Mouse (Mus musculus) liver, embryonic 14.5 days (tissue): ENCODE measurements around the gene Ttc41. TPM values are rescaled to one million over a fixed set of nuclear protein-coding genes. Genes with fewer than 3 reads are reported as not detected.

ENCODE experiments used
- ATAC-seq: fragments of 200-750 bp; cut with Nextera tagmentation; 2 replicates; pipeline ENCODE4 v1.8.0; 2017; ENCODE audit warnings: moderate number of reproducible peaks, mild to moderate bottlenecking, moderate library complexity; ENCODE audit not compliant: insufficient read depth
- DNase-seq, 3 experiments: peaks; one replicate each; pipeline ENCODE4 v3.0.0-alpha.2; 2012 to 2013; ENCODE audit warnings: low read depth in 3 of 3, low spot score in 3 of 3
- H3K27ac ChIP-seq: fragments of 300-500 bp; sonication (generic); 2 replicates; pipeline ENCODE4 v1.5.1; 2014; ENCODE audit warnings: moderate library complexity, mild to moderate bottlenecking, control low read depth, inconsistent platforms
- H3K27me3 ChIP-seq: fragments of 300-500 bp; sonication (generic); 2 replicates; pipeline ENCODE4 v1.6.1; 2014; ENCODE audit warnings: mild to moderate bottlenecking, low read length, moderate library complexity; ENCODE audit not compliant: control insufficient read depth, insufficient read depth
- H3K36me3 ChIP-seq: fragments of 300-500 bp; sonication (generic); replicated peaks from 2 replicates; pipeline ENCODE4 v1.6.1; 2014; ENCODE audit warnings: low read depth; ENCODE audit not compliant: control insufficient read depth, insufficient read depth
- H3K4me1 ChIP-seq, 2 experiments: fragments of 200-500 bp in 1 of 2; fragments of 300-500 bp in 1 of 2; sonication (generic) in 1 of 2; replicated peaks; 2 replicates each; pipeline ENCODE4 v1.6.1; 2012 to 2014; ENCODE audit warnings: antibody characterized with exemption in 1 of 2, inconsistent platforms in 1 of 2, low read length in 1 of 2; ENCODE audit not compliant: control insufficient read depth in 2 of 2, insufficient read depth in 2 of 2
- H3K4me2 ChIP-seq: fragments of 300-500 bp; sonication (generic); 2 replicates; pipeline ENCODE4 v1.6.1; 2014; ENCODE audit warnings: low read depth, mild to moderate bottlenecking, control low read depth, moderate library complexity
- H3K4me3 ChIP-seq, 2 experiments: fragments of 200-500 bp in 1 of 2; fragments of 300-500 bp in 1 of 2; sonication (generic) in 1 of 2; 2 replicates each; pipeline ENCODE4 v1.5.1; 2012 to 2014; ENCODE audit warnings: low read depth in 2 of 2, low read length in 2 of 2, mild to moderate bottlenecking in 2 of 2, control low read depth in 1 of 2, inconsistent platforms in 1 of 2, moderate library complexity in 1 of 2; ENCODE audit not compliant: insufficient read depth in 1 of 2
- H3K9ac ChIP-seq: fragments of 300-500 bp; sonication (generic); replicated peaks from 2 replicates; pipeline ENCODE4 v1.6.1; 2014; ENCODE audit warnings: mild to moderate bottlenecking, control low read depth, moderate library complexity
- H3K9me3 ChIP-seq: fragments of 300-500 bp; sonication (generic); 2 replicates; pipeline ENCODE4 v1.6.1; 2016; ENCODE audit warnings: low read length, mixed read lengths; ENCODE audit not compliant: control insufficient read depth
- CTCF ChIP-seq: IDR thresholded peaks from 2 replicates; pipeline ENCODE4 v1.5.1; 2016; ENCODE audit warnings: antibody characterized with exemption, low read depth, control low read depth
- EP300 ChIP-seq: IDR thresholded peaks from 2 replicates; pipeline ENCODE4 v1.6.1; 2016; ENCODE audit warnings: antibody characterized with exemption, low read depth
- WGBS: fragments of 180-500 bp; shearing (Covaris S2); extraction: QIAGEN DNeasy Blood & Tissue Kit; methylation state at CpG from one replicate; pipeline ENCODE4 v1.1.7; 2014; ENCODE audit not compliant: insufficient replicate concordance; 5-methylcytosine and 5-hydroxymethylcytosine counted together
- polyA plus RNA-seq, 2 experiments: library from polyadenylated mRNA; depleted of rRNA in 1 of 2; stranded (reverse) in 1 of 2; unstranded in 1 of 2; fragments of >200 nt; fragmentation: Nextera tagmentation in 1 of 2; extraction: Ambion mirVana in 1 of 2; gene quantifications; 2 replicates each; pipeline versions ENCODE4 v1.2.1 to v1.2.3; 2012 to 2014

Ttc41 gene
- polyA plus RNA-seq, 2 experiments = 0.39 to 1.0 TPM

DNA sequence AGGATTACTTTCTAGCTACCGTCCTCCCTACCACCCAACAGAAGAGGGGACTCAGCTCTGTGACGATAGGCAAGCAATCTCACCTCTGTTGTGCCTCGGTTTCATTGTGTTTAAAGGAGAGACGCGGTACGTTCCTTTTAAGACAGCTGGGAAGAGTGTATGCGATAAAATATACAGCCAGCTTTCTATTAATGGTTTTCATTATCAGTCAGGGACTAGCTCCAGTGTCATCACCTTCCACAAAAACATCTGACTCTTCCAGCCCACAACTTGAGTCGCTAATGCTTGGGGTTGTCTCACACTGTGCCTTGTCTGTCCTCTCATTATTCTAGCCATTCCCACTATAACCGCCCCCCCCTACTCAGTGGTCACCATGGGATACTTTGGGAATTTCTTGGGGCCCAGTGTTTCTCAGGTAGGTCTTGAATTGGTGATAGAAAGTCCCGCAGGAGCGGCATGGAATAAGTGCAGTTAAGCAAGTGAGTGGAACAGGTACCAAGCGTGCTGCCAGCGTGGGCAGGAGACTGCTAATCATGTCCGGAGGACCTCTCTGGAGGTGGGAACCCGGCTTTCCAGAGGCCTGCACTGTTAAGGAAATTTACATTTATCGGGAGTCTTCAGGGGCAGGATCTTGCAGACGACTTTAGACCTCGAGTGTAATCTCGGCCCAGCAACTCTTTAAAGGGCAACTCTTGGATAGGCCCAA lies 72.2 kb downstream of the Ttc41 start:
- H3K4me1 ChIP-seq = peaks cover 14 to 15% of the 10 kb centered on the region in 2 experiments
- H3K27me3 ChIP-seq = no peaks in the 10 kb centered on the region
- H3K36me3 ChIP-seq = no peaks in the 10 kb centered on the region
- no peak for DNase-seq
- WGBS = 36% methylated on average over 19 of the region's 19 CpGs
- peak overlapping the region; percentile 70 to 71 for H3K4me3 ChIP-seq
- no peak for TF ChIP-seq CTCF
- no peak for TF ChIP-seq EP300
- no peak overlapping the region for H3K27ac ChIP-seq
- H3K4me2 ChIP-seq = peak overlapping the region; percentile 96
- peak overlapping the region; percentile 35; the same call in 1 of the 2 replicates for H3K9ac ChIP-seq
- no peak for ATAC-seq
- H3K9me3 ChIP-seq = no peaks in the 10 kb centered on the region

DNA sequence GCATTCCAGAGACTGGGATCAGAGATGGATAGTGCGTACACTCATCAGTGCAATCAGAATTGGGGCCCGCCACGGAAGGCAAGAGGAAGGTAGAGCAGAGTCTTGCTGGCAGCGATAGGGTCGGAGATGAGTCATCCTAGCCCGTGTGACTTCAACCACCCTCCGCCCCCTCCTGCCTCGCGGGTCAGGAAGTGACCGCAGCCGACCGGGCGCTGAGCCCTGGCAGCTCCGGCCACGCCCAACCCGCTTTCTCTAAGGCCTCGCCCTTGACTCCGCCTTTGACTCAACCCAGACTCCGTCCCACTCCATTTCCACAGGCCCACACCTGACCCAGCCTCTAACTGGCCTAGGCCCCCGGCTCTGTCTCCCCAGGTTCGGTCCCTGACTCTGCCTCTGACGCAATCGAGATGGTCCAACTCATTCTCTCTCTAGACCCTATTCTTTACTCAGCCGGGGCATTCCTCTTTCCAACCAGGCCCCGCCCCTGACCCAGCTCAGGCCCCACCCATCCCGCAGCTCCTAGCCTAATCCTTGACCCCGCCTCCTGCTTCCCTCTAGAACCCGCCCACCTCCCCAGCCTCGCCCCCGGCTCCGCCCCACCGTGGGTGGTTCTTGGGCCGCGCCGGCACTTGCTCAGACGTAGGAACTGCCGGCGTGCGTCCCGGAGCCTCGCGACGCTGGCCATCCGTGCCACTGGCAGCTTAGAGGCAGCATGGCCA lies 72.9 kb downstream of the Ttc41 start, which contains the start of gene Nt5dc3:
Gene Nt5dc3, plus strand, starts transcription at position 608 of the 719 bp plus-strand sequence.
- H3K4me2 ChIP-seq = peak within 1 kb of the TSS; percentile 96
- no peaks in the 10 kb centered on the region for H3K9me3 ChIP-seq
- ATAC-seq (peak; percentile 94), DNase-seq (peak; percentile 84 to 89 (median 87))
- WGBS = under 1% methylated on average over 42 of the region's 44 CpGs
- H3K4me1 ChIP-seq = peaks cover 14 to 15% of the 10 kb centered on the region in 2 experiments
- peak within 1 kb of the TSS; percentile 55 for H3K9ac ChIP-seq
- no peaks in the 10 kb centered on the region for H3K27me3 ChIP-seq
- no peaks in the 10 kb centered on the region for H3K36me3 ChIP-seq
- peak within 1 kb of the TSS; percentile 70 to 71 for H3K4me3 ChIP-seq
- no peak within 1 kb of the TSS; the same call in 1 of the 2 replicates for H3K27ac ChIP-seq
- TF ChIP-seq CTCF (no peak), EP300 (no peak)

DNA sequence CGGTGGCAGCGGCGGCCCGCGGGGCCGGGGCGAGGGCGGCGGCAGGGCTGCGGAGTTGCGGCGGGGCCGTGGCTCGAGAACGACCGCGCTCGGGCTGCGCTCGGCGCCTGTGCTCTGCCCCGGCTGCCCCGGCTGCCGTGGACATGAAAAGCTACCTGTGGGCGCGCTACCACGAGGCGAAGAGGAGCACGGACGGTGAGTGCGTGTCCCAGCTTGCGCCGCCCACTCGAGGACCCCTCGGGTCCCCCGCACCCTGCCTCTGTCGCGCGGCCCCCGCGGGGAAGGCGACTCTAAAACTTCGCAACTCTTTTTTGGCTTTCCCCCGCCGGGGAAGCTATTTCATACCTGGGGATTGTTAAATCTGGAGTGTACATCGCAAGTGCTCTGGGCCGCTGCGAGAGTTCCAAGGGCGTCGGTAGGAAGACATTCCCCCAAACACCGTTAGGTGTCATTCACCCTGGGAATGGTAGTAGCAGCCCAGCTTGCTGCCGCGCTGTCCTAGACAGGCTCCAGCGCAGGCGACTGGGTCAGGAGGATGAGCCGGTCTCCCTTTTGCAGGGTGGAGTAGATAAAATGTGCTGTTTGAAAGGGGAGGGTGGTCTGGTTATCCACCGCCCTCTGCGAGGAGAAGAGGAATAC lies 73.6 kb downstream of the Ttc41 start:
- DNase-seq (peak in 1 of 3 experiments; percentile 13), ATAC-seq (0 out of 2 replicates have a peak, but pooled peaks have one; percentile 4)
- peak overlapping the region; percentile 50 to 70 for H3K4me3 ChIP-seq
- peak overlapping the region; percentile 96 for H3K4me2 ChIP-seq
- no peaks in the 10 kb centered on the region for H3K9me3 ChIP-seq
- H3K36me3 ChIP-seq = no peaks in the 10 kb centered on the region
- TF ChIP-seq CTCF = peak; percentile 13; the same call in 1 of the 2 replicates
- no peak for TF ChIP-seq EP300
- H3K27me3 ChIP-seq = no peaks in the 10 kb centered on the region
- peak overlapping the region; percentile 55 for H3K9ac ChIP-seq
- under 1% methylated on average over 56 of the region's 58 CpGs for WGBS
- peaks cover 14 to 15% of the 10 kb centered on the region in 2 experiments for H3K4me1 ChIP-seq
- H3K27ac ChIP-seq = no peak overlapping the region

DNA sequence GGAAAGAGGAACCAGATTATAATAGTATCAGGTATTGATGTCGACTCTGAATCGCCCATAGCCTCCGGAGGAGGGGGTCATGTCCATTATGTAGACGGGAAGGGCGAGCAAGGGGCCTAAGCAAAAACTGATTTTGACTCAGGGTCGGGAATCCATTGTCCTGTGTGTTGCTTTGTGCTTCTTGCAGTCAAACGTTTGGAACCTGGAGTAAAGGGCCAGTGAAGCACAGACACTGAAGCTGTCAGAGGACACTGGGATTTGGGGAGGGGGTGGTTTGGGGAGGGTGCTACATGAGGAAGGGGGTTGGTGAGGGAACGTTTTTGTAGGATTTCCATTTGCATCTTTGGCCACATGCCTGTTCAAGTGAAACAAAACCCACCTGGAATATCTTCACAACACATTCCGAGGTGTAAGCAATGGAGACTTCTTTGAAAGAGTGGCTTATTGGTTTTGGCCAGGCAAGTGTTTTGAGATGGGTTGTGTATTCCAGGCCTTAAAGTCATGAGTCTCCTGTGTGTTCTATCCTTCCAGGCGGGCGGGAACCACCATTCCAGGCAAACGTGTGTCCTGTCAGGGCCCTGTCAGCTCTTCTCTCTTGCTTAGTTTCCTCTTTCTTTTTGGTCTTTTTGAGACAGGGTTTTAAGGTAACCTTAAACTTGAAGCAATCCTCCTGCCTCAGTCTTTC lies 74.3 kb downstream of the Ttc41 start:
- H3K4me2 ChIP-seq = peak overlapping the region; percentile 96
- H3K27me3 ChIP-seq = no peaks in the 10 kb centered on the region
- H3K4me1 ChIP-seq = peaks cover 14 to 15% of the 10 kb centered on the region in 2 experiments
- H3K4me3 ChIP-seq = peak overlapping the region; percentile 50 to 70
- H3K9me3 ChIP-seq = no peaks in the 10 kb centered on the region
- 14% methylated on average over 12 of the region's 12 CpGs for WGBS
- H3K36me3 ChIP-seq = no peaks in the 10 kb centered on the region
- H3K9ac ChIP-seq = peak overlapping the region; percentile 55
- H3K27ac ChIP-seq = no peak overlapping the region
- no peak for DNase-seq
- TF ChIP-seq CTCF = no peak
- TF ChIP-seq EP300 = no peak
- no peak for ATAC-seq
